Mouse (Mus musculus) adrenal gland, adult 8-10 months (tissue): ENCODE results near the gene Sesn1. TPM values are rescaled to one million over a fixed set of nuclear protein-coding genes. Genes with fewer than 3 reads are reported as not detected.
A peak's percentile ranks its signal among the peaks of the same experiment; 100 is the strongest.

Experiments
- DNase-seq: peaks from one replicate; pipeline ENCODE4 v3.0.0; 2022
- total RNA-seq, 4 experiments: library from RNA; stranded (reverse); gene quantifications; 2 replicates each; pipeline ENCODE4 v1.2.4; 2022

Gene Sesn1
- total RNA-seq, 4 experiments from 2014 or later: 20.5 to 31.3 (median 29.4) TPM

- DNase-seq: no peak
Measured at GRCm38 (mm10) chr10:41871564-41871963, 61.8 kb downstream of the Sesn1 start.

DNA sequence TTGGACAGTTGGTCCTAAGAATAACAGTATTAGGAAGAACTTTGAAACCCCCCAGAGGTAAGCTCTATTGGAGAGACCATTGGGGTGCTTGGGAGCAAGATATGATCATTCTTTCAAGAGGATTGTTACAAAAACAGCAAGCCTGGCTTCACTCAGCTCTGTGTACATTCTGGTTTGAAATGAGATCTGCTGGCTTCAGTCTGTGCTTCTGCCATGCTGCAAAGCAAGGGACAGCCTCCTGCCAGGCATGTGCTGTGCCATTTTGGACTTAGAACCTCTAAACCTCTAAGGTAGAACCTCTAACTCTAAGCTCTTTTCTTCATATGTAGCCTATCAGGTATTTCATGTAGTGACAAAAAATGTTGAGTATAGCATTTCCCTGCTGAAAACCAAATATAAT is 65.9 kb downstream of the Sesn1 start:
- DNase-seq: no peak

GRCm38 (mm10) chr10:41878344-41878743 is 68.6 kb downstream of the Sesn1 start:
- no peak for DNase-seq

GRCm38 (mm10) chr10:41879675-41880074 is 69.9 kb downstream of the Sesn1 start:
- DNase-seq: no peak

GRCm38 (mm10) chr10:41880206-41880605 is 70.5 kb downstream of the Sesn1 start:
- no peak for DNase-seq

- DNase-seq: no peak
Measured at GRCm38 (mm10) chr10:41880777-41881176, 71.0 kb downstream of the Sesn1 start.

DNA sequence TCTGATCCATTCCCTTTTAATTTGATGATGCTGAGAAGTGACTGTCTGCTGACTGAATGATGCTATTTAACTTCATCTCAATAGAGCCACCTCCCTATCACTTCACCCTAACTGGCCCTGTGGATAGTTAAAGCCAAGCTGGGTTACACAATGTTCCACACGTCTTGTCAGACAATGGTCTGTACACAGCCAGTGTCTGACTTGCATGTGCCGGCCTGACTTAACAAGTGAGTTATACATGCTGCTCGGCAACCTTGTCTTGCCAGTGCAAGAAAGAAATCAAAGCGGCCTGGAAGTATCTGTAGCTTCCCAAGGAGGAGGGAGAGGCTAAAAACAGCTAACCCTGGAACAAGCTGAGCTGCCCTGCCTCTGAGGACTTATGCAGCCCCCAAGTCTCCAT is 71.7 kb downstream of the Sesn1 start:
- DNase-seq: no peak

GRCm38 (mm10) chr10:41883741-41884575 is 74.2 kb downstream of the Sesn1 start:
- peak; percentile 18 for DNase-seq

DNA sequence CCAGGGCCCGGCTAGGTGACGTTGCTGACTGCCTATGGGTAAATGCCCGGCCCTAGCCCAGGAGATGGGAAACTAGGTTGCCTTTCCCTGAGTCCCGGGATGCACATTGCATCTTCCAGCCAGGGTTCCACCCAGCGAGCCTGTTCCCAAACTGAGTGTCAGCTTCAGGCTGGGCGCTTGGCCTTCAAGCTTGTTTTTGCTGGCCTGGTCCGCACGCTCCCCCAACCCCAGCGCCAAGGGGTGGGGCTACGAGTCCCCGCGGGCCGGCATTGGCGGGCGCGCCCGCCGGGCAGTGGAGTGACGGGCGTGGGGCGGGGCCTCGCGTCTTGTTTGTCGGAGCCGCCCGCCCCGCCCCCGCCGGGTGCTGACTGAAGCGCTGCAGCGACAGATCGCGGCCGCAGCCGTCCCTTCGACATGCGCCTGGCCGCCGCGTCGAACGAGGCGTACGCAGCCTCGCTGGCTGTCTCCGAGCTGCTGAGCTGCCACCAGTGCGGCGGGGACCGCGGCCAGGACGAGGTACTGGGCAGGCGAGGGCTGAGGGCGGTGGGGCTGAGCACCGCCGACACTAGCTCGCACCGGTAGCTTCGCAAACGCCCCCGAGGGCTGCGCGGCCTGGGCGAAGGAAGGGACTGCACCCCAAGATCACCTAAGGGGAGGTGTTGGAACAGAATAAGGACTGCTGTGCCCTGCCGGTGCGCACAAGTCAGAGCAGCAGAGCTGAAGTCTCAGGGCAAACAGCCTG is 77.5 kb downstream of the Sesn1 start:
- peak; percentile 88 for DNase-seq

DNA sequence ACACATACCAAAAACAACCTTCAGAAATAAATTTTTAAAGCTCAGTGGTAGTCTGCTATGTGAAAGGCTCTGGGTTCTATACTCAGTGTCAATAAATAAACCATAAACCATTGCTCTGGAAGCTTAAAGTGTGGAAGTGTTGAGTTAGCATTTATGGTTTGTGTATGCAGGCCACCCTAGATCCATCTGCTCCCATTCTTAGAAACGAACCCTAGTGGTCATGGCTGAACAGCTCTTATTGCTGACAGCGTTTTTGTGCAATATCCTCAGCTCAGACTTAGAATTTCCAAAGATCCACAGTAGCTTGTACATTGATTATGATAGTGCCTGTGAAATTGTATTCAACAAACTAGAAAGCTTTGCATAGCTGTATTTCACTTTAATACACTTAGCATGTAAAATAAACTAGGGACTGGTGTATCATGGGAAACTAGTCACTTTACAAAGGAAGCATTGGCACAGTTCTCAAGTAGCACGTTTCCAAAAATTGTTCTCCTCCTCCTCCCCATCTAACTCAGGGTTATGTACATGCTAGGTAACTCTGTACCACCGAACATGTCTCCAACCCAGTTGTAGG is 78.7 kb downstream of the Sesn1 start:
- DNase-seq: no peak

DNA sequence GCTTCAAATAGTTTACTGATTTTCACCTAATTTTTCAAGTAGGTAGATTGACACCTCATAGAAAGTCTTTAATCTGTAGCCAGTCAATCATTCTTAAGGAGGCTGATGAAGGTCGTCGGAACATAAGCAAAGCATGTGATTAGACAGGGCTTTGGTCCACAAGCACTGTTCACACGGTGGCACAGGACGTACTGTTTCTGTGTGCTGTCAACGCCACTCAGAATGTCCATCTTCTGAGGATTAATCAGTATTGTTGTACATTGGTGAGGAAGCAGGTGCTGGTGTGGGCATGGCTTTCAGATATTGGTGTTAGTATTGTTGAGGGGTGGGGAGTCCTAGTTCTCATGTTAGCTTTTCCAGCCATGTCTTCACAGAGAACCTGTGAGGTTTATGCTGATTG is 79.8 kb downstream of the Sesn1 start:
- DNase-seq: no peak

GRCm38 (mm10) chr10:41890537-41890936 is 80.8 kb downstream of the Sesn1 start:
- no peak for DNase-seq

DNA sequence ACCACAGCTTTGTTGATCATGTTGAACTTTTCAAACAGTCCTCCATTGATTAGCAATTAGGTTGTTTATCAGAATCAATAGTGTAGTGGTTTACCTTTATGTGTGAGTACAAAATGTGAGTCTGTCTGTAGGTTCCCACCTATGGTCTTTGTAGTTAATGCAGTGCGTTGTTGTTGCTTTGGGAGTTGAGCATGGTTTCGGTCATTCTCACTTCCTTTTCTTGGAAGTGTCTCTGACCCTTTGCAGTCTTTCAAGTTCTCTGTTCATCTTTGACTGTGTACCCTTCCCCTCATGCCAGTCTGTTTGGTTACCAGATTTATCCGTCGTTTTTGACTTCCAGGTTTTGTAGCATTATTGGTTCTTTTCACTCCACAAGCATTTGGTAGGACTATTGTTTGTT is 81.6 kb downstream of the Sesn1 start:
- no peak for DNase-seq

DNA sequence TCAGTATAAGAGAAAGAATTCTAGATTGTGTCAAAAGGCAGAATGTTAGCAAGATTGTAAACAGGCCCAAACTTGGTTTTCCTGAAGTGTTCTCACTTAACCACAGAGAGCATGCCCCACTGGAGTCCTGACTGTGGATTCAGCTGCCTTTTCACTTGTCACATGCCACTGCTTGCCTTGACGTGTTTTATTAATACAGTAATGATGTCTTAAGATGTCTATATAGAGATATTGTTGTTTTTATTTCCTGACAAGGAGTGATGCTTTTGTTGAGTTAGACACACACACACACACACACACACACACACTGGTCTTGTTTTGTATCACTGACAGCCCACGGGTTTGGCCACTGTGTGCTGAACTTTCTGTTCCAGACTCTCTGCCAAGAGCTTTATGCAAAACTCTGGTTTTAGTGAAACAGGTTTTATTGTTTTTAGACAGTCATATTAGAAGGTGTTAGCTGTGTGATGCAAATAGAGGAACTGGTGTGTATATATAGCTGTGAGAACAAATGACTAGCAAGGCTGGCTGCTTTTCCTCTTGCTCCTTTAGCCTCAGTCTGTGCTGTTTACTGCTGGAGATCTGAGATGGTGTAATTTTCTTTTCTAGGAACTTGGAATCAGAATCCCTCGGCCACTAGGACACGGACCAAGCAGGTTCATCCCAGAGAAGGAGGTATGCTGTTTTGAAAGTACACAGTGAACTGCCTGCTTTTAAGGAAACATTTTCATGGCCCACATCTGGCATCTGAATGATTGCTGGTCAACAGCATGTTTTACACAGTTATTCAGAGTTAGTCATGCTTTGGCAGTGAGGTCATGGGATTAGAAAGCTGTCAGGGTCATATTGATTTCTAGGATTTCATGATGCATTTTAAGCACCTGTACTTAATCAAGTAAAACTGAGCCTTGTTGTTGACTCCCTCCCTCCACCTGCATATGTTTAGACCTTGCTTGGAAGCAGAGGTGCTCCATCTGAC is 84.0 kb downstream of the Sesn1 start:
- peak; percentile 34 for DNase-seq

GRCm38 (mm10) chr10:41896425-41896824 is 86.7 kb downstream of the Sesn1 start:
- no peak for DNase-seq

DNA sequence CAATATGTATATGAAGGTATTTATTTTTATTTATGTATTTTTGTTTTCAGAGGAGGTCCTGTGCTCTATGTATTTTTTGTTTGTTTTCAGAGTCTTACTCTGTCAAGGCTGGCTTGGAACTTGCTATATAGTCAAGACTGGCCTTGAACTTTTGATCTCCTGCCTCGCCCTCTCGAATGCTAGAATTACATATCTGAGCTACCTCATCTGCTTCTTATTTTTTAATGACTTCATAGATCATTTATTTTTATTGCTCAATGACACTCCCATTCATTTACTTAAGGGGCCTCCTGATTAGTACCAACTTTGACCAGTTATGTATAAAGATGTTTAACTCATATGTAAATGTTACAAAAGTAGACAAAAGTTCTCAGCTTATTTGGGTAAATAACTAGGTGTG is 87.1 kb downstream of the Sesn1 start:
- DNase-seq: no peak

DNA sequence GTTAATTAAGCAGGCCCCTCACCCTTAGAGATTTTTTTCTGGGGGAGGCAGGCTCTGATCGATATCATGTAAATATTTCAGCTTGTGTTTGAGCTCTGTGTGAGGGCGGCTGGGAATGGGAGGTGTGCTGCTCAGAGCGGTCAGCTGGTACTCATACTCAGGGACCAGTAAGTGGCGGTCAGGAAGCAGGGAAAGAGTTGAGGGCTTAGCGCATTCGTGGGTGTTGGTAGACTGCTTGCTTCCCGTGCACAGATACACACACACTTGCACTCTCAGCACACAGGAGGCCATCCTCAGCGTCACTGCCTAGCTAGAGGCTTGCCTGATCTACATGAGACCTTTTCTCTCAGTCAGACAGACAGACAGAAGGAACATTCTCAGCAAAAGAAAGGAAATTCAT is 91.7 kb downstream of the Sesn1 start:
- DNase-seq: no peak

DNA sequence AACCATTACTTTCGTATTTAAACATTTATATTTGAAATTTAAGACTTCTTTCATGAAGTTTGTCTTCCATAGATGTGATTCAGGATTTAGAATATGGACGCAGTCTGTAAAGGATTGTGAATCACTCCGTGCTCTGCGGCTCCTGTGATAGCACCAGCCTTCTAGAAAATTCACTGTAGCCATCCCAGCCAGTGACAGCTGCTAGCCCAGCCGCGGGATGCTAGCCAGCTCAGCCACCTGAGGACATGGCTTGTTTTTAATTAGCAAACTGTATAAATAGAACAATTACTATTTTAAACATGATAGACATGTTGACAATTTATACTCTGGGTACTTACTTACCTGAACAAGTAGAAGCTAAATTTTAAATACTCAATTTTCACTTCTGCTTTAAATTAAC is 92.1 kb downstream of the Sesn1 start:
- DNase-seq: no peak

DNA sequence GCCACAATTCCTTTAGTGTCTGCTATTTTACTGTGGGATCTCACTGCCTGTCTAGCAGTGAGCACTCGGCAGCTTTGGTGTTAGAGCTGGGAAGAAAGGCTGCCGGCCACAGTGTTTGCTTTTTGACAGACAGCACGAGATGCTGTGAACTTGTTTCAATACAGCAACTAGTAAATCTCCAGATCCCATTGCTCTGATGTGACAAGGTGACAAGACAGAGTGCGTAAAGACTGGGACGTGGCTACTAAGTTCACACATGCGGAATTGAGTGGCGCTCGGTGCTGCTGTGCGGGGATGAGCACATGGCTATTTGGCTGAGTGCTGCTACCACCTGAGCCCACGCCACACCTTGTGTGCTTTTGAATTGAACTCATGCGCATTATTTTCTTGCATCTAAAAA is 97.7 kb downstream of the Sesn1 start:
- no peak for DNase-seq

DNA sequence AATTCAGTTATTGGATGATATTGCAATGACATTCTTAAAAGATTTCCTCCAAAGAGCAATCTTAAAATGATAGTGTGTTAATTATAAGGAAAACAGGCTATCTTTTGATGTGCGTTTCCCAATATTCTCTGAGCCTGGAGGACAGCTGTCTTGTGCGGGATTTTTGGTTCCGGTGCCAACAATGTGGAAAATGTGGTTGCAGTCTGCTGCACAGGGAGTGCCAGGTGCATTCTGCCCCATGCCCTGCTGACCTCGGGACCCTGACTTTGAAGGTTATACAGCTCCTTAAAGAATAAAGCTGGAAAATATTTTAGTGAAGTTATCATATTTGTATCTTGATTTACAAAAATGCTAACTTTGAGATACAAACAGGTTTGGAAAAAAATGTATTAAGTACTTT is 98.2 kb downstream of the Sesn1 start:
- DNase-seq: no peak

- no peak for DNase-seq
Measured at GRCm38 (mm10) chr10:41908899-41909298, 99.2 kb downstream of the Sesn1 start.

DNA sequence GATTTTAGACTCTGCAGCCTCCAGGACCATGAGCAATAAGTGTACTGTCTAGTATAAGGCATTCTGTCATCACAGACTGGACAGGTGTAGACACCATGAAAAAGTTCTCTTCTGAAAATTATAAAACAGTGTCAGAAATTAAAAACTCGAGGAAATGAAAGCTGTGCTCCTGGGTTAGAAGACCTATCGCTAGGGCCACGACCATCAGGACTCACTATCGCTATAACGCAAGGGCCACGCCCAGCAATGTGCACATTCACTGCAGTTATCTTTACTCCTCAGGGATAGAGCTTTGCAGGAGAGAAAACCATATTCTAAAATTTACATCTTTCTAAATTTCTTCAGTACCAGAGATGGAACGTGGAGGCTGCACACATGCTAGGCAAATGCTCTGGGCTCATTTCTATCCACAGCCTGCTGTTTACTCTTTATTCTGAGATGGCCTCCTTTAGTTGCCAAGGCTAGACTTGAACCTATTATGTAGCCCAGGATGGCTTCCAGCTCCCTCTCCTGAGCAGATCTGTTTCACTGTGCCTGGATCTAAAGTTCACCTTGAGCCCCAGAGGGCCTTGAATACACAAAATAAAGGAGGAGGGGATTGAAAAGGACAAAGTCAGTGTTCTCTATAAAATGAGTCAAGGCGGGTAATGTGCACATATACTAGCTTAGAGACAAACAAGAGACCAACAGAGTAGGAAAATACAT is 102.7 kb downstream of the Sesn1 start:
- DNase-seq: no peak
